Mouse (Mus musculus): ENCODE data around the gene Tedc2. TPM values are rescaled to one million over a fixed set of nuclear protein-coding genes. Genes with fewer than 3 reads are reported as not detected.

Tedc2 gene
- total RNA-seq, 4 experiments from 2014 or later: 8.6 to 10.2 (median 10.1) TPM

DNA sequence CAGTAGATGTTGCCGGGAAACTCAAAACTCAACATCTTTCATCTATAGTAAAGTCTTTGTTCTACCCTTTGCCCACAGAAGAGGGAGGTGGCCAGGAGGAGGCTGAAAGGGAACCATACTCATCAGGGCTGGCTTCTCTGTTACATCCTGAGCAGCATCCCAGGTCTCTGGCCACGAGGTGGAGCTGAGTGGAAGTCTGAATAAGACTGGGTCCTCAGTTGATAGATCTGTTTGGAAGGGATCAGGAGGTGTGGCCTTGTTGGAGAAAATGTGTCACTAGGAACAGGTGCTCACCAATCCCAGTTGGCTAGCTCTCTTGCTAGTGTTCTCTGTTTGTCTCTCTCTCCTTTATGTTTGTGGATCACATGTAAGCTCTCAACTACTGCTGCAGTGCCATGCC, 25.3 kb downstream of the Tedc2 start:
- no peak for DNase-seq (ENCODE audit: low spot score in 2 of 2)

GRCm38 (mm10) chr17:24193769-24194168, 26.9 kb downstream of the Tedc2 start:
- DNase-seq (ENCODE audit: low spot score in 2 of 2): no peak

GRCm38 (mm10) chr17:24193268-24193667, 27.4 kb downstream of the Tedc2 start:
- DNase-seq (ENCODE audit: low spot score in 2 of 2): no peak

DNA sequence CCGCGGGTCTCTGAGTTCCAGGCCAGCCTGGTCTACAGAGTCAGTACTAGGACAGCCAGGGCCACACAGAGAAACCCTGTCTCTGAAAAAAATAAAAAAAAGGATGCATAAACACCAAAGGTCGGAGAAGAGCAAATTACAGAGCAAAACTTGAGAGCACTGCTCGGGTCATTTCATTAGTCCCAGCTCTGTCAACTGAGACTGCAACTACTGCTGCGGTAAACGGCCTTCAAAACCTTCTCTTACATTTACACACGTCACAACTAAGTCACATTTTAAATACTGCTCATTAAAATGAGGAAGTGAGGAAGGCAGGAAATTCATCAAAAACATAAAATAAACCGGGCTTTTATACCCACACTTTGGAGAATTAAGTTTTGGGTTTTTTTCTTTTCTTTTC, 27.8 kb downstream of the Tedc2 start:
- no peak for DNase-seq (ENCODE audit: low spot score in 2 of 2)

DNA sequence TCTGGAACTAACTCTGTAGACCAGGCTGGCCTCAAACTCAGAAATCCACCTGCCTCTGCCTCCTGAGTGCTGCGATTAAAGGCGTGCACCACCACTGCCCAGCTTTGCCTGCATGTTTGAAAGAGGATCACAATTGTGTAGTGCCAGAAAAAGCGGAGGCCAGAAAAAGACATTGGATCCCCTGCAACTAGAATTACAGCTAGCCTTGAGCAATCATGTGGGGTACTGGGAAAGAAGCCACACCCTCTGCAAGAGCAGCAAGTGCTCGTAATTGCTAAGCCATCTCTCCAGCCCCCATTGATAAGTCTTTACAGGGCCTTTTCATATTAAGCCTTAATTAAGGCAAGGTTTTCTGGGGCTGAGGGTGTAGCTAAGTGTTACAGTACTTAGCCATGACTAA, 29.2 kb downstream of the Tedc2 start:
- DNase-seq (ENCODE audit: low spot score in 2 of 2): no peak

DNA sequence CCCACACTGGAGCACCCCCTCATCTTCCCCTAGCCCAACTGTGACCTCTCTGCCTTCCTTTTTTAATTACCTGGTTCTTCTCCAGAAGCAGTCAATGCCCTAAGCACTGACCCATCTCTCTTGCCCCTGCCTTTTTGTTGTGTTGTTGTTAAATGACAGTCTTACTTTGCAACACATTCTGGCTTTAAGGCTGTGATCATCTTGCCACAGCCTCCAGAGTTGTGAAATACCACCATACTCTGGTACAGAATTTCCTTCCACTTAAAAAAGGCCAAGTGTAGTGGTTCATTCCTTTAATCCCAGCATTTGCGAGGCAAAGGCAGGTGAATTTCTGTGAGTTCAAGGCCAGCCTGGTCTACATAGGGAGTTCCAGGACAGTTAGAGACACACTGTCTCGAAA, 29.7 kb downstream of the Tedc2 start:
- DNase-seq (ENCODE audit: low spot score in 2 of 2): no peak

DNA sequence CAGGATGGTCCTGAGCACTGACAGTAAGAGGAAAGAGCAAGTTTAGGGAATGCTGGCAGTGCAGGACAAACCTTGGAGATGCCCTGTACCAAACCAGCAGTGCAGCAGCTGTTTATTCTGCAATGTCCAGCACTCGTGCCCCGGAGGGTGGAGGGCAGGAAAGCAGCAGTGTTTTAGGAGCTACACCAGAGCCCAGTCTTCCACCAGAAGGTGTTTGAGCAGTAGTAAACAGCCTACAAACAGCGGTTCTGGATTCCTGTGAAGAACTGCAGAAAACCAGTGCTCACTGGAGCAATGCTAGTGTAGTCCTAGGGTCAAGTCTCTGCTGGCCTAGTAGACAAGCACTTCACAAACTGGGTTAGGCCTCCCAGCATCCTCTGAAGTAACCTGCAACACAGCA, 46.4 kb downstream of the Tedc2 start:
- DNase-seq (ENCODE audit: low spot score in 2 of 2): no peak

- peak in 1 of 2 experiments; percentile 47 for DNase-seq (ENCODE audit: low spot score in 2 of 2)
These were observed 47.2 kb downstream of the Tedc2 start for GRCm38 (mm10) chr17:24173423-24173822.

DNA sequence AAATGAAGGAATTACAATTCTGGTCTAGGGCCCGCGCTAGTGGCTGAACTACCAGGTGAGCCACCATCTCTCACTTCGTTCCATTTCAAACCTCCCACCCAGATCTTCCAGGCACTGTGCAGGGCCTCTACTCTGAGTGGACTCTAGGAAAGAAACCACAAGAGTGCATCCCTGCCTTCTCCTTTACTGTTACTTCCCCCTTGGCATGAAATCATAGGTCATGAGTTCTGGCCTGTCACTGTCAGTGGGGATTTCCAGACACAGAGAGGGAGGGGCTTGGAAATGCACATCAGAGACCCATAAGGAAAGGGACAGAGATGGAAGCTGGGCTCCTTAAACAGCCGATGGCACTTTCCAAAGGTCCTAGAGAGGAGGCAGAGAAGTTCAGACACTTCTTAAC, 48.9 kb downstream of the Tedc2 start:
- DNase-seq (ENCODE audit: low spot score in 2 of 2): no peak

DNA sequence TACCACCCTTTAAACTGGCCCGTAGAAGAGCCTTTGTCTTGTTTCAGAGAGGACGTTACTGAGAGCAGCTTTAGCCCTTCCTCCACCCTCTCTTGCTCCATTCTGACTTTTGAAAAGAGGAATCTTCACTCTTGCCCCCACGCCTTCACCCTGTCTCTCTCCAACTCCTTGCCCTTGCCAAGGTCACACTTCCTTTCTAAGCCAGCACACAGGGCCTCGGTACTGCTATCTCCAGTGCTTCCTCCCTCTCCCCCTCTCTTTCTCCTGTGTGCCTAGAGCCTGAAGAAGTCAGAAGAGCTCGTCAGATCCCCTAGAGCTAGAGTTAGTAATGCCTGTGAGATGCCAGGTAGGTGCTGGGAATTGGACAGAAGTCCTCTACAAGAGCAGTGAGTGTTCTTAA, 49.9 kb downstream of the Tedc2 start:
- DNase-seq (ENCODE audit: low spot score in 2 of 2): no peak

DNA sequence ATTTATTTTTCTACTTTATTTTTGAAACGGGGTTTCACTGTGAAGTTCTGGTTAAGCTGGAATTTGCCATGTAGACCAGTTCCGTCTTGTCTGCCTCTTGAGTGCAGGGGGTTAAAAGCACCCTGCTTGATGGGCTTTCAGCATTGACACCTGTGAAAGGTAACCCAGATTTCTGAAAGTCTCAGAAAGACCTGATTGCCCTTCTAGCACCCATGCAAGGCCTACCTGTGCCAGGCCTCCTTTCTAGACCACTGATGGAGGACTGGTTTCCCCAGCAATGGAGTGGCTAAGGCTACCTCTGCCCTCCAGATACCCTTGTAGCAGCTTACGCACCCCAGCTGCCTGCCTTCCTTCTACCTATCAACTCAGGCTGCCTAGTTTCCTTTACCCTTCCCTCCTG, 50.5 kb downstream of the Tedc2 start:
- no peak for DNase-seq (ENCODE audit: low spot score in 2 of 2)

DNA sequence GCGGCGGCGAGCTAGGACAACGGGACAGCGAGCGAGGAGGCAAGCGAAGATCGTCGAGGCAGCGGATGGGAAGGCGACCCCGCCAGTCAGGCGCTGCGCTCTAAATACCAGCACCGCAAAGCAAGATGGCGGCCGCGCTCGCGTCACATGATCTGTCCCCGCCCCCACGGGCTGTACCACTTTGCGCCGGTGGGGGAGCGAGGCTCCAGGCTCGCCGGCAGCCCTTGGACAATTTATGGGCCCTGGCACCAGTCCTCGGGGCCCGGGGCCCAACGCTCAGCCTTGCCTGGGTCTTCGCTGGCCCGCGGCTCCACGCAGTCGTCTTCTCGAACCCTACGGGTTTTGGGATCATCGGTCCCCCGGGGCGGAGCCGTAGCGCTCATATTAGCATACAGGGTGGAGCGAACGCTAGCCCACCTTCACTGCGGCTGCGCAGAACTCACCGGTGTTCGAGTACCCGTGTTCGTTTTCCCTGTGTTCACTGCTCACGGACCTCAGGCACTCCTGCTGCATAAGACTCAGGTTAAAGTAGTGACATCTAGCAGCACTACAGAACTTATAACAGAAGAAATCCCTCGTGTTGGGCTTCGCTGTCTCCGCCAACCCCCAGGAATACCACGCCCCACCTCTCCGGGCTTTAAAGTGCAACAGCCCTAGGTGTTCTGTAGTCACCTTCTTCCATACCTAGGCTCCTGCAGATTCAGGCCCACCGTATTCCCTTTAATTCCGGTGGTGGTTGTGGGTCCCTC, 51.2 kb downstream of the Tedc2 start, which contains the start of gene Atp6v0c:
Gene Atp6v0c (minus strand): TSS at position 386 of the 749 bp plus-strand sequence.
- DNase-seq (ENCODE audit: low spot score in 2 of 2): peak; percentile 94 to 96

GRCm38 (mm10) chr17:24168590-24169277, 51.9 kb downstream of the Tedc2 start:
- DNase-seq (ENCODE audit: low spot score in 2 of 2): peak; percentile 24 to 75

- DNase-seq (ENCODE audit: low spot score in 2 of 2): no peak
These were observed 52.7 kb downstream of the Tedc2 start for GRCm38 (mm10) chr17:24167891-24168505.

DNA sequence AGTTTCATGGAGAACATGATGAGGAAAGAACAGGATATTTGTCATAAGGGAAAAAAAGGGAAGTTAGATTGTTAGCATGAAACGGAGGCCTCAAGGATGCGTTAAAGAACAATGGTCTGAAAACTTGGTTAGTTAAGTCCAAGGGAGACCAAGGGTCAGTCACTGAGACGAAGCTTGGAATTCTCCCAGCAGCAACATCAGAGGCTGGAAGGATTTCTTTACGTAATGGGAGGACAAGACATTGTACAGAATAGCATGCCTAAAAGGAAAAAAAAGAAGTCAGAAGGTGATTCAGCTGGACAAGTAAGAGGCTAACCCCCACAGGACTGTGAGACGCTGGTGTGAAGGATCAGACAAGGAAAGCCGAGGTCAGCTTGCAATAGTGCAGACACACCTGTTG, 53.5 kb downstream of the Tedc2 start:
- DNase-seq (ENCODE audit: low spot score in 2 of 2): no peak

Small RNAs within 50 kb of the gene (microRNA-seq; reads per million reads assigned to microRNA genes)
- 2.2 to 3.2 reads per million in 2 experiments for gene Mir5134
- gene Mir6965: 0 reads per million in 2 experiments

Other genes starting within 250 kb of the Tedc2 start
- gene Prss30, start 240.3 kb downstream of the Tedc2 start, total RNA-seq (2022): under 1 TPM; 0.25 to 0.96 (median 0.68) TPM
- 1 to 10 TPM in 3 of 4 experiments, under 1 TPM in 1; 0.94 to 1.7 (median 1.1) TPM for gene Prss22, start 222.8 kb downstream of the Tedc2 start, total RNA-seq (2022)
- gene Prss27, start 182.7 kb downstream of the Tedc2 start, total RNA-seq (2022): not detected
- 10 to 100 TPM; 20.9 to 23.2 (median 21.9) TPM for gene Kctd5, start 147.4 kb downstream of the Tedc2 start, total RNA-seq (2022)
- 100 to 1,000 TPM; 105 to 133 (median 122) TPM for gene Pdpk1, start 69.9 kb downstream of the Tedc2 start, total RNA-seq (2022)
- gene Amdhd2, start 57.1 kb downstream of the Tedc2 start, total RNA-seq (2022): 10 to 100 TPM; 34.8 to 48.2 (median 40.3) TPM
- 1,000 to 10,000 TPM; 1,111 to 1,205 (median 1,168) TPM for gene Atp6v0c, start 51.1 kb downstream of the Tedc2 start, total RNA-seq (2022)
- 10 to 100 TPM; 59.5 to 65.9 (median 63.6) TPM for gene Tbc1d24, start 15.3 kb downstream of the Tedc2 start, total RNA-seq (2022)
- gene Ntn3, start 11.3 kb downstream of the Tedc2 start, total RNA-seq (2022): 10 to 100 TPM in 2 of 4 experiments, 1 to 10 TPM in 2; 9.5 to 10.6 (median 9.9) TPM
- 1 to 10 TPM; 4.9 to 6.4 (median 5.3) TPM for gene Ccnf, start 30.6 kb upstream of the Tedc2 start, total RNA-seq (2022)
- 1 to 10 TPM in 2 of 4 experiments, under 1 TPM in 2; 0.82 to 1.4 (median 1.1) TPM for gene Abca17, start 130.2 kb upstream of the Tedc2 start, total RNA-seq (2022)
- gene Abca3, start 131.1 kb upstream of the Tedc2 start, total RNA-seq (2022): 10 to 100 TPM; 70.2 to 79.0 (median 72.0) TPM
- 100 to 1,000 TPM; 128 to 131 (median 129) TPM for gene Rnps1, start 193.7 kb upstream of the Tedc2 start, total RNA-seq (2022)
- 10 to 100 TPM; 24.1 to 34.1 (median 31.1) TPM for gene Eci1, start 205.8 kb upstream of the Tedc2 start, total RNA-seq (2022)
- 1 to 10 TPM; 3.7 to 6.9 (median 5.1) TPM for gene Dnase1l2, start 222.3 kb upstream of the Tedc2 start, total RNA-seq (2022)
- 10 to 100 TPM; 32.3 to 36.2 (median 34.5) TPM for gene E4f1, start 249.5 kb upstream of the Tedc2 start, total RNA-seq (2022)
- gene Pgp, start 249.5 kb upstream of the Tedc2 start, total RNA-seq (2022): 10 to 100 TPM; 59.0 to 68.7 (median 63.8) TPM